Mouse (Mus musculus) limb, embryonic 15.5 days (tissue): ENCODE results near the gene Ppp1cc. TPM values are rescaled to one million over a fixed set of nuclear protein-coding genes. Genes with fewer than 3 reads are reported as not detected.
A peak's percentile ranks its signal among the peaks of the same experiment; 100 is the strongest.

Source experiments
- ATAC-seq: fragments of 200-750 bp; cut with Nextera tagmentation; 2 replicates; pipeline ENCODE4 v1.8.0; 2017; ENCODE audit warnings: low read depth, moderate TSS enrichment; ENCODE audit not compliant: insufficient number of reproducible peaks, low FRiP score, low TSS enrichment
- H3K27ac ChIP-seq: fragments of 300-500 bp; sonication (generic); 2 replicates; pipeline ENCODE4 v1.5.1; 2015; ENCODE audit warnings: moderate library complexity, mild to moderate bottlenecking, inconsistent platforms
- H3K27me3 ChIP-seq: fragments of 300-500 bp; sonication (generic); 2 replicates; pipeline ENCODE4 v1.6.1; 2015; ENCODE audit warnings: inconsistent platforms
- H3K36me3 ChIP-seq: fragments of 300-500 bp; sonication (generic); 2 replicates; pipeline ENCODE4 v1.6.1; 2015; ENCODE audit warnings: inconsistent platforms
- H3K4me1 ChIP-seq: fragments of 300-500 bp; sonication (generic); 2 replicates; pipeline ENCODE4 v1.6.1; 2015; ENCODE audit warnings: inconsistent platforms
- H3K4me2 ChIP-seq: fragments of 300-500 bp; sonication (generic); 2 replicates; pipeline ENCODE4 v1.6.1; 2015; ENCODE audit warnings: mild to moderate bottlenecking, inconsistent platforms
- H3K4me3 ChIP-seq: fragments of 300-500 bp; sonication (generic); 2 replicates; pipeline ENCODE4 v1.5.1; 2015; ENCODE audit warnings: mild to moderate bottlenecking, inconsistent platforms
- H3K9ac ChIP-seq: fragments of 300-500 bp; sonication (generic); 2 replicates; pipeline ENCODE4 v1.6.1; 2015; ENCODE audit warnings: inconsistent platforms
- H3K9me3 ChIP-seq: fragments of 300-500 bp; sonication (generic); 2 replicates; pipeline ENCODE4 v1.6.1; 2016; ENCODE audit warnings: inconsistent platforms
- WGBS: fragments of 180-500 bp; shearing (Covaris S2); methylation state at CpG from one replicate; pipeline ENCODE4 v1.1.7; 2015; 5-methylcytosine and 5-hydroxymethylcytosine counted together
- polyA plus RNA-seq: library from polyadenylated mRNA; unstranded; fragments of >200 nt; fragmentation: Nextera tagmentation; extraction: Ambion mirVana; gene quantifications from 2 replicates; pipeline ENCODE4 v1.2.1, GENCODE M21; 2015

The Ppp1cc gene
- polyA plus RNA-seq, 1 experiment from 2014 or later = 206 TPM

DNA sequence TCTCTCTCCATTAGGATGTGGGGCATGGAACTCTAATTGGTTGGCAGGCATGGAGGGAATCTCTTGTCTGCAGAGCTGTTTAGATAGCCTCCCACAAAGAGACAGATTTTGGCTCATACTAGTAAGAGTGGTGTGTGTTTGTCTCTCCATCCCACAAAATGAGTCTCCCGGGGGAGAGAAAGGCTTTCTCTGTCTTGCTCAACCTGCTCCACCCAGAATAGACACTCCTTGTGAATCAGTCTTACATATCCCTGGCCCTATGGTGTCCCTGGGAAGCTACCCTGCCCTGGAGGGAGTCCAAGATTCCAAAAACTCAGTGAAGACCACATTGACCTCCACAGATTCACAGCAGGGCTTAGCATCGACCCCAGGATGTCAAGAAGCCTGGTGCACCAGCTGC is 1.6 kb upstream of the Ppp1cc start:
- Histone ChIP-seq H3K4me3 (no peak overlapping the region), H3K27ac (no peak overlapping the region), H3K9ac (no peak overlapping the region), H3K36me3 (peaks cover 2% of the 10 kb centered on the region; the same call in 1 of the 2 replicates), H3K4me2 (no peak overlapping the region), H3K4me1 (peaks cover 34% of the 10 kb centered on the region), H3K9me3 (no peaks in the 10 kb centered on the region), H3K27me3 (no peaks in the 10 kb centered on the region)
- ATAC-seq = no peak
- WGBS = 58% methylated on average over 2 of the region's 2 CpGs

GRCm38 (mm10) chr5:122158557-122159515 is 758 bp downstream of the Ppp1cc start:
- Histone ChIP-seq H3K4me3 (peak overlapping the region; percentile 78), H3K4me2 (peak overlapping the region; percentile 59), H3K27me3 (no peaks in the 10 kb centered on the region), H3K9me3 (no peaks in the 10 kb centered on the region), H3K9ac (peak overlapping the region; percentile 97), H3K36me3 (peaks cover 16% of the 10 kb centered on the region), H3K27ac (peak overlapping the region; percentile 92), H3K4me1 (peaks cover 56% of the 10 kb centered on the region)
- 1% methylated on average over 42 of the region's 42 CpGs for WGBS
- 0 out of 2 replicates have a peak, but pooled peaks have one; percentile 3 for ATAC-seq

- ATAC-seq = no peak
- Histone ChIP-seq H3K9ac (no peak overlapping the region; the same call in 1 of the 2 replicates), H3K27ac (no peak overlapping the region), H3K9me3 (no peaks in the 10 kb centered on the region), H3K4me3 (no peak overlapping the region), H3K27me3 (no peaks in the 10 kb centered on the region), H3K4me1 (peaks cover 79% of the 10 kb centered on the region), H3K36me3 (peaks cover 47% of the 10 kb centered on the region), H3K4me2 (no peak overlapping the region)
- 61% methylated on average over 6 of the region's 6 CpGs for WGBS
Measured at GRCm38 (mm10) chr5:122163194-122163593, 5.1 kb downstream of the Ppp1cc start.

GRCm38 (mm10) chr5:122164011-122164410 is 5.9 kb downstream of the Ppp1cc start:
- H3K27me3 ChIP-seq = no peaks in the 10 kb centered on the region
- H3K4me2 ChIP-seq = no peak overlapping the region
- no peaks in the 10 kb centered on the region for H3K9me3 ChIP-seq
- no peak overlapping the region for H3K4me3 ChIP-seq
- peaks cover 79% of the 10 kb centered on the region for H3K4me1 ChIP-seq
- peaks cover 54% of the 10 kb centered on the region for H3K36me3 ChIP-seq
- no peak overlapping the region for H3K9ac ChIP-seq
- no peak overlapping the region for H3K27ac ChIP-seq
- no peak for ATAC-seq
- WGBS = 58% methylated on average over 3 of the region's 3 CpGs

GRCm38 (mm10) chr5:122165233-122165915 is 7.3 kb downstream of the Ppp1cc start:
- Histone ChIP-seq H3K4me3 (no peak overlapping the region), H3K27ac (0 out of 2 replicates have a peak overlapping the region, but pooled peaks have one; percentile 38), H3K27me3 (no peaks in the 10 kb centered on the region), H3K4me1 (peaks cover 66% of the 10 kb centered on the region), H3K9ac (no peak overlapping the region), H3K9me3 (no peaks in the 10 kb centered on the region), H3K4me2 (no peak overlapping the region), H3K36me3 (peaks cover 67% of the 10 kb centered on the region)
- ATAC-seq = no peak
- 38% methylated on average over 6 of the region's 6 CpGs for WGBS

DNA sequence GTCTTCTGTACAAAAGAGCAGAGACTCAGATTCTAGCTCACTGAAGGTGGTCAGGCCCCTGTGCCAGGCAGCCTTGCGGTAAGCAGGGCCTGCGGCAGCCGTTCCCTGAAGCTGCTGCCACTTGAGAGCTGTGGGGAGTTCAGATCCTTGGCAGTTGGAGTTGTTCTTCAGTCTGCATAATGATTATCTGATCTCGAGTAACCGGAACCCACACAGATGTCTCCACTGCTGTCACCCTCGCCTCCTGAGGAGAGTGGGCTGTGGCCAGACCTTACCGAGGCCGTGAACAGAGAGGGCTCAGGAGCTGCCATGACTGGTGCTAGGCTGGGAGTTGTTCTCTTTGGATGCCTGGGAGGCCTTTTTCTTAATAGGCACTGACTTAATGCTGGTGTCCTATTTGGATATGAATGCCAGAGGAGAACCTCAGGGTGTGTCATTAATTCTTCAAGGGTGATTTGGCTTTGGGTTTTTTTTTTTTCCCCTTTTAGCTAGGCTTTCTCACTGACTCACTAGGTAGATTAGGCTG is 8.6 kb downstream of the Ppp1cc start:
- Histone ChIP-seq H3K4me1 (peaks cover 53% of the 10 kb centered on the region), H3K9ac (no peak overlapping the region), H3K4me2 (no peak overlapping the region), H3K9me3 (no peaks in the 10 kb centered on the region), H3K4me3 (no peak overlapping the region), H3K27me3 (no peaks in the 10 kb centered on the region), H3K36me3 (peaks cover 76% of the 10 kb centered on the region), H3K27ac (no peak overlapping the region)
- no peak for ATAC-seq
- 57% methylated on average over 8 of the region's 8 CpGs for WGBS

DNA sequence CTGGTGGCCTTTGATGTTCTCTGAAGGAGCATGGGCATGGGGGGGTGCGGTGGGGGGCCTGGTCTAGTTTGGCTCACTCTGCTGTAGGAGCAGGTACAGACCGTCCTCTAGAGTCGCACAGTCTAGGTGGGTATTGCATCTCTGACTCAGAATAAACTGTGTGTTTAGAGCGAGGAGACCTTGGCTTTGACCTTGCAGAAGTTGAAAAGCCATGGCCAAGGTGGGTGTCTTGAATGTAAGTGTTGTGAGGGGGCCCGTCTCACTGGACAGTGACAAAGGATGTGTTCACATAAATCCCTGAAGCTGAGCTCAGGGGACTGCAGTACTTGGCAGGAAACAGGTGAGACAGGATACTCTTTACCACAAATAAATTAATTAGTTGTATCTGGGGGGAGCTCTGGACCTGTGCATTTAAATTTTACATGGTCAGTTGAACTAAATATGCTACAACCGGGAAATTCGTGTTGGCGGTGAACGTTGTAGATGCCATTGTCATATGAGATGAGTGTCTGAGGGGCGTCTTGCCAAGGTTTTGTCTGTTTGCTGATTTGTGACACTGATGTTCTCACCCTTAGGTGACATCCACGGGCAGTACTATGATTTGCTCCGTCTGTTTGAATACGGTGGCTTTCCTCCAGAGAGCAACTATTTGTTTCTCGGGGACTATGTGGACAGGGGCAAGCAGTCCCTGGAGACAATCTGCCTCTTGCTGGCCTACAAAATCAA is 10.4 kb downstream of the Ppp1cc start:
- Histone ChIP-seq H3K9ac (no peak overlapping the region), H3K4me1 (peaks cover 35% of the 10 kb centered on the region), H3K9me3 (no peaks in the 10 kb centered on the region), H3K4me2 (no peak overlapping the region), H3K4me3 (no peak overlapping the region), H3K36me3 (peaks cover 84% of the 10 kb centered on the region), H3K27ac (no peak overlapping the region), H3K27me3 (no peaks in the 10 kb centered on the region)
- 89% methylated on average over 14 of the region's 14 CpGs for WGBS
- ATAC-seq = no peak

- no peak for ATAC-seq
- Histone ChIP-seq H3K27ac (no peak overlapping the region), H3K9me3 (no peaks in the 10 kb centered on the region), H3K36me3 (peaks cover 81% of the 10 kb centered on the region), H3K4me1 (peaks cover 10% of the 10 kb centered on the region), H3K9ac (no peak overlapping the region), H3K4me3 (no peak overlapping the region), H3K4me2 (no peak overlapping the region), H3K27me3 (no peaks in the 10 kb centered on the region)
- 94% methylated on average over 8 of the region's 8 CpGs for WGBS
Measured at GRCm38 (mm10) chr5:122171058-122171457, 13.0 kb downstream of the Ppp1cc start.

DNA sequence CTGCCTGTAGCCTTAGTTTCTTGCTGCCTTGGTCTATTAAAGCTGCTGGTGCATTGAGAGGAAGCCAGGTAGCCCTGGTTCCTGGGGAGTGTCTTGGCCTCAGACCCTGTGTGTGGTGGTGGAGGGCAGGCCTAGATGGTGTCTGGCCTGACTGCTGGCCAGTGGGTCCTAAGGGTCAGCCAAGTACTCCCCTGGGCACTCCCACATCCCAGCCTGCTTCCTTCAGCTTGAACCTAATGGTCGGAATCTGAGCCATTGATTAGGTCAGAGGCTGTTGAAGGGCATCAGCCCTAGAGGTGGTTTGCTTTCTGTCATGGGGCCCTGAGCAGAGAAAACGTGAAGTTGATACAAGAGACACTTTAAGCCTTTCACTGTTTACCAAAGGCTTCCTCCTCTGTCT is 17.3 kb downstream of the Ppp1cc start:
- Histone ChIP-seq H3K4me1 (no peaks in the 10 kb centered on the region; the same call in 1 of the 2 replicates), H3K9ac (no peak overlapping the region), H3K4me2 (no peak overlapping the region), H3K27me3 (no peaks in the 10 kb centered on the region), H3K36me3 (peaks cover 52% of the 10 kb centered on the region), H3K4me3 (no peak overlapping the region), H3K27ac (no peak overlapping the region; the same call in 1 of the 2 replicates), H3K9me3 (no peaks in the 10 kb centered on the region)
- WGBS = 61% methylated on average over 2 of the region's 2 CpGs
- no peak; the same call in 1 of the 2 replicates for ATAC-seq

- Histone ChIP-seq H3K36me3 (peaks cover 46% of the 10 kb centered on the region), H3K27me3 (no peaks in the 10 kb centered on the region), H3K27ac (no peak overlapping the region), H3K4me2 (no peak overlapping the region), H3K9ac (no peak overlapping the region), H3K9me3 (no peaks in the 10 kb centered on the region), H3K4me1 (no peaks in the 10 kb centered on the region; the same call in 1 of the 2 replicates), H3K4me3 (no peak overlapping the region)
- WGBS = 88% methylated on average over 7 of the region's 7 CpGs
- no peak for ATAC-seq
Measured at GRCm38 (mm10) chr5:122175961-122176360, 17.9 kb downstream of the Ppp1cc start.

- Histone ChIP-seq H3K36me3 (peaks cover 42% of the 10 kb centered on the region), H3K4me2 (no peak overlapping the region), H3K9me3 (no peaks in the 10 kb centered on the region), H3K27me3 (no peaks in the 10 kb centered on the region), H3K9ac (no peak overlapping the region), H3K4me3 (no peak overlapping the region), H3K4me1 (no peaks in the 10 kb centered on the region; the same call in 1 of the 2 replicates), H3K27ac (no peak overlapping the region)
- WGBS = 42% methylated on average over 1 of the region's 1 CpGs
- no peak for ATAC-seq
Measured at GRCm38 (mm10) chr5:122176398-122176797, 18.3 kb downstream of the Ppp1cc start.
